Mouse (Mus musculus) heart, embryonic 14.5 days (tissue): ENCODE results near the gene Tnfsf4. TPM values are rescaled to one million over a fixed set of nuclear protein-coding genes. Genes with fewer than 3 reads are reported as not detected.

Experiments used
- ATAC-seq: fragments of 200-750 bp; cut with Nextera tagmentation; 2 replicates; pipeline ENCODE4 v1.8.0; 2017; ENCODE audit warnings: low read depth, moderate TSS enrichment; ENCODE audit not compliant: insufficient number of reproducible peaks, insufficient read depth, low FRiP score
- H3K27ac ChIP-seq, 2 experiments: fragments of 200-500 bp in 1 of 2; fragments of 300-500 bp in 1 of 2; sonication (generic) in 1 of 2; replicated peaks in 1 of 2; 2 replicates each; pipeline ENCODE4 v1.5.1; 2012 to 2014; ENCODE audit warnings: low read depth in 2 of 2, low read length in 2 of 2, control low read depth in 1 of 2, mild to moderate bottlenecking in 1 of 2, mixed read lengths in 1 of 2; ENCODE audit not compliant: control insufficient read depth in 1 of 2, insufficient read depth in 1 of 2
- H3K27me3 ChIP-seq: fragments of 300-500 bp; sonication (generic); 2 replicates; pipeline ENCODE4 v1.6.1; 2014; ENCODE audit warnings: mild to moderate bottlenecking, low read length, control low read depth; ENCODE audit not compliant: control insufficient read depth, insufficient read depth
- H3K36me3 ChIP-seq: fragments of 300-500 bp; sonication (generic); 2 replicates; pipeline ENCODE4 v1.6.1; 2014; ENCODE audit warnings: mild to moderate bottlenecking, control low read depth, low read length, mixed read lengths; ENCODE audit not compliant: control insufficient read depth, insufficient read depth
- H3K4me1 ChIP-seq, 2 experiments: fragments of 200-500 bp in 1 of 2; fragments of 300-500 bp in 1 of 2; sonication (generic) in 1 of 2; 2 replicates each; pipeline ENCODE4 v1.6.1; 2012 to 2014; ENCODE audit warnings: low read length in 2 of 2, control low read depth in 1 of 2, mixed read lengths in 1 of 2; ENCODE audit not compliant: control insufficient read depth in 2 of 2, insufficient read depth in 2 of 2
- H3K4me2 ChIP-seq: fragments of 300-500 bp; sonication (generic); 2 replicates; pipeline ENCODE4 v1.6.1; 2014; ENCODE audit warnings: mild to moderate bottlenecking, low read length
- H3K4me3 ChIP-seq, 2 experiments: fragments of 200-500 bp in 1 of 2; fragments of 300-500 bp in 1 of 2; sonication (generic) in 1 of 2; 2 replicates each; pipeline ENCODE4 v1.5.1; 2012 to 2014; ENCODE audit warnings: low read length in 2 of 2, mild to moderate bottlenecking in 2 of 2, control low read depth in 1 of 2, low read depth in 1 of 2, moderate library complexity in 1 of 2; ENCODE audit not compliant: control insufficient read depth in 1 of 2, insufficient read depth in 1 of 2
- H3K9ac ChIP-seq: fragments of 300-500 bp; sonication (generic); 2 replicates; pipeline ENCODE4 v1.6.1; 2014; ENCODE audit warnings: mild to moderate bottlenecking, low read length
- H3K9me3 ChIP-seq: fragments of 300-500 bp; sonication (generic); 2 replicates; pipeline ENCODE4 v1.6.1; 2016; ENCODE audit warnings: low read length, control low read depth; ENCODE audit not compliant: control insufficient read depth
- WGBS: fragments of 180-500 bp; shearing (Covaris S2); extraction: QIAGEN DNeasy Blood & Tissue Kit; methylation state at CpG from one replicate; pipeline ENCODE4 v1.1.7; 2014; 5-methylcytosine and 5-hydroxymethylcytosine counted together
- polyA plus RNA-seq: library from polyadenylated mRNA; unstranded; fragments of >200 nt; fragmentation: Nextera tagmentation; extraction: Ambion mirVana; gene quantifications from 2 replicates; pipeline ENCODE4 v1.2.1, GENCODE M21; 2014

The Tnfsf4 gene
- polyA plus RNA-seq, 1 experiment from 2014 or later: not detected

GRCm38 (mm10) chr1:161380425-161380780, 14.8 kb upstream of the Tnfsf4 start:
- no peaks in the 10 kb centered on the region for H3K36me3 ChIP-seq
- no peaks in the 10 kb centered on the region; a peak in 2 of 4 replicates for H3K4me1 ChIP-seq
- no peak for ATAC-seq
- no peak overlapping the region for H3K9ac ChIP-seq
- H3K9me3 ChIP-seq: no peaks in the 10 kb centered on the region
- H3K27me3 ChIP-seq: no peaks in the 10 kb centered on the region
- no peak overlapping the region for H3K4me2 ChIP-seq
- no peak overlapping the region; a peak in 1 of 4 replicates for H3K27ac ChIP-seq
- WGBS: 34% methylated on average over 5 of the region's 5 CpGs
- no peak overlapping the region for H3K4me3 ChIP-seq

DNA sequence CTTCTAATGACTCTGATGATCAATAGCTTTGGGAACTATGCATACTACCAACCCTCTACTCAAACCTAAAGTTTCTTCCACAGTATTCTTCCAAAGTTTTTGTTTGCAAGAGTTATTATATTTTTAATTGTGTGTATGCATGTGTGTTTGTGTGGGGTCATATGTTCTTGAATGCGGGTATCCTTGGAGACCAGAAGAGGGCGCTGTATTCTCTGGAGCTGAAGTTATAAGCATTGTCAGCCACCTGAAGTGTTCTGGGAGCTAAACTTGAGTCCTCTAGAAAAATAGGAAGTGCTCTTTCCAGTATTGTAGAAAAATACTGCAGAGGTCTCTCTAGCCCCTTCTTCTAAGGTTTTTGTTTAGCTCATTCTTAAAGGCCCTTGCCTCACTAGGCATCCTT, 5.1 kb upstream of the Tnfsf4 start:
- H3K4me1 ChIP-seq: no peaks in the 10 kb centered on the region
- H3K4me3 ChIP-seq: no peak overlapping the region
- H3K36me3 ChIP-seq: no peaks in the 10 kb centered on the region
- no peak overlapping the region for H3K9ac ChIP-seq
- WGBS: 70% methylated on average over 2 of the region's 2 CpGs
- H3K27me3 ChIP-seq: no peaks in the 10 kb centered on the region
- ATAC-seq: no peak
- no peak overlapping the region for H3K4me2 ChIP-seq
- no peak overlapping the region for H3K27ac ChIP-seq
- no peaks in the 10 kb centered on the region for H3K9me3 ChIP-seq

- no peaks in the 10 kb centered on the region for H3K9me3 ChIP-seq
- no peaks in the 10 kb centered on the region for H3K36me3 ChIP-seq
- no peaks in the 10 kb centered on the region for H3K27me3 ChIP-seq
- H3K4me1 ChIP-seq: peaks cover 0 to 4% of the 10 kb centered on the region in 2 experiments; a peak in 1 of 4 replicates
- WGBS: 60% methylated on average over 10 of the region's 10 CpGs
- no peak overlapping the region for H3K9ac ChIP-seq
- H3K4me3 ChIP-seq: no peak overlapping the region
- no peak for ATAC-seq
- H3K27ac ChIP-seq: no peak overlapping the region
- no peak overlapping the region for H3K4me2 ChIP-seq
Observed at GRCm38 (mm10) chr1:161392906-161393305, 2.3 kb upstream of the Tnfsf4 start.

GRCm38 (mm10) chr1:161395610-161396009, 401 bp downstream of the Tnfsf4 start:
- no peak overlapping the region for H3K4me3 ChIP-seq
- H3K27ac ChIP-seq: peak overlapping the region in 1 of 2 experiments; percentile 27; a peak in 1 of 4 replicates
- no peak overlapping the region for H3K9ac ChIP-seq
- no peaks in the 10 kb centered on the region for H3K9me3 ChIP-seq
- no peak overlapping the region for H3K4me2 ChIP-seq
- no peak for ATAC-seq
- 33% methylated on average over 5 of the region's 5 CpGs for WGBS
- H3K36me3 ChIP-seq: no peaks in the 10 kb centered on the region
- no peaks in the 10 kb centered on the region for H3K27me3 ChIP-seq
- H3K4me1 ChIP-seq: peaks cover 0 to 4% of the 10 kb centered on the region in 2 experiments; a peak in 1 of 4 replicates

- H3K4me3 ChIP-seq: no peak overlapping the region
- H3K27me3 ChIP-seq: no peaks in the 10 kb centered on the region
- H3K4me1 ChIP-seq: peaks cover 0 to 4% of the 10 kb centered on the region in 2 experiments; a peak in 1 of 4 replicates
- H3K27ac ChIP-seq: no peak overlapping the region
- H3K9me3 ChIP-seq: no peaks in the 10 kb centered on the region
- H3K9ac ChIP-seq: no peak overlapping the region
- 58% methylated on average over 10 of the region's 10 CpGs for WGBS
- no peak overlapping the region for H3K4me2 ChIP-seq
- no peaks in the 10 kb centered on the region for H3K36me3 ChIP-seq
- ATAC-seq: no peak
Observed at GRCm38 (mm10) chr1:161396351-161396750, 1.1 kb downstream of the Tnfsf4 start.

- no peak overlapping the region for H3K4me2 ChIP-seq
- H3K27me3 ChIP-seq: no peaks in the 10 kb centered on the region
- peaks cover 0 to 4% of the 10 kb centered on the region in 2 experiments; a peak in 1 of 4 replicates for H3K4me1 ChIP-seq
- H3K27ac ChIP-seq: no peak overlapping the region
- no peak overlapping the region for H3K9ac ChIP-seq
- H3K4me3 ChIP-seq: no peak overlapping the region
- no peaks in the 10 kb centered on the region for H3K36me3 ChIP-seq
- ATAC-seq: no peak
- WGBS: 17% methylated on average over 6 of the region's 6 CpGs
- peaks cover 8% of the 10 kb centered on the region for H3K9me3 ChIP-seq
Observed at GRCm38 (mm10) chr1:161400126-161400525, 4.9 kb downstream of the Tnfsf4 start.

- Histone ChIP-seq H3K27me3 (no peaks in the 10 kb centered on the region), H3K27ac (no peak overlapping the region), H3K4me1 (no peaks in the 10 kb centered on the region), H3K4me3 (no peak overlapping the region), H3K9ac (no peak overlapping the region), H3K36me3 (no peaks in the 10 kb centered on the region), H3K4me2 (no peak overlapping the region), H3K9me3 (peaks cover 10% of the 10 kb centered on the region)
- WGBS: 73% methylated on average over 2 of the region's 2 CpGs
- no peak for ATAC-seq
Observed at GRCm38 (mm10) chr1:161403061-161403460, 7.9 kb downstream of the Tnfsf4 start.

GRCm38 (mm10) chr1:161406480-161406879, 11.3 kb downstream of the Tnfsf4 start:
- Histone ChIP-seq H3K27me3 (no peaks in the 10 kb centered on the region), H3K36me3 (no peaks in the 10 kb centered on the region), H3K4me1 (no peaks in the 10 kb centered on the region), H3K4me3 (no peak overlapping the region), H3K9ac (no peak overlapping the region), H3K9me3 (peaks cover 10% of the 10 kb centered on the region), H3K4me2 (no peak overlapping the region), H3K27ac (no peak overlapping the region)
- ATAC-seq: no peak
- 54% methylated on average over 1 of the region's 1 CpGs for WGBS
